Mouse (Mus musculus) heart, adult 2 months (tissue): ENCODE results near the gene Itpkb.

Experiments used
- CTCF ChIP-seq: fragments of 200-600 bp; IDR thresholded peaks from 2 replicates; pipeline ENCODE4 v1.8.1; 2022; ENCODE audit warnings: antibody characterized with exemption, mild to moderate bottlenecking, moderate library complexity
- POLR2A ChIP-seq: fragments of 200-500 bp; IDR thresholded peaks from 2 replicates; pipeline ENCODE4 v1.6.1; 2011; ENCODE audit warnings: mild to moderate bottlenecking, low read depth, low read length, control low read depth; ENCODE audit not compliant: insufficient read depth

- TF ChIP-seq POLR2A: no peak
- TF ChIP-seq CTCF: no peak
These were observed 128.4 kb downstream of the Itpkb start for GRCm38 (mm10) chr1:180458680-180459079.
